Mouse (Mus musculus) cortical plate, adult 2 months (tissue): ENCODE results near the gene Inpp5f. TPM values are rescaled to one million over a fixed set of nuclear protein-coding genes. Genes with fewer than 3 reads are reported as not detected.
"Not testable (repeated sequence)": the region's sequence is repeated elsewhere in the genome, so short reads cannot be mapped to it uniquely, and the experiment has no call there.

Source experiments
- H3K27ac ChIP-seq: fragments of 200-500 bp; 2 replicates; pipeline ENCODE4 v1.5.1; 2012; ENCODE audit warnings: low read length, control low read depth, inconsistent platforms; ENCODE audit not compliant: insufficient read depth
- H3K4me1 ChIP-seq: fragments of 200-500 bp; 2 replicates; pipeline ENCODE4 v1.6.1; 2011; ENCODE audit warnings: low read length; ENCODE audit not compliant: control insufficient read depth, insufficient read depth
- H3K4me3 ChIP-seq: fragments of 200-500 bp; 2 replicates; pipeline ENCODE4 v1.5.1; 2011; ENCODE audit warnings: mild to moderate bottlenecking, low read length, control low read depth; ENCODE audit not compliant: insufficient read depth
- CTCF ChIP-seq: fragments of 200-500 bp; IDR thresholded peaks from 2 replicates; pipeline ENCODE4 v1.5.1; 2011; ENCODE audit warnings: mild to moderate bottlenecking, control low read depth, low read length; ENCODE audit not compliant: insufficient read depth; ENCODE audit errors: extremely low read depth
- POLR2A ChIP-seq: fragments of 200-500 bp; IDR thresholded peaks from 2 replicates; pipeline ENCODE4 v1.6.1; 2011; ENCODE audit warnings: mild to moderate bottlenecking, low read length, control low read depth; ENCODE audit not compliant: insufficient read depth; ENCODE audit errors: extremely low read depth
- polyA plus RNA-seq: library from polyadenylated mRNA; depleted of rRNA; stranded (reverse); fragments of >200 nt; gene quantifications from 2 replicates; pipeline ENCODE4 v1.2.3, GENCODE M21; 2012

The Inpp5f gene
- polyA plus RNA-seq, 1 experiment = 57.5 TPM

- H3K27ac ChIP-seq = no peak overlapping the region
- 0 out of 2 replicates have a peak, but pooled peaks cover 1% of the 10 kb centered on the region for H3K4me1 ChIP-seq
- TF ChIP-seq POLR2A (no peak), CTCF (peak; percentile 95)
- H3K4me3 ChIP-seq = peak overlapping the region; percentile 71
Measured at GRCm38 (mm10) chr7:128690070-128690469, 78.9 kb downstream of the Inpp5f start.

- Histone ChIP-seq H3K4me1 (0 out of 2 replicates have a peak, but pooled peaks cover 1% of the 10 kb centered on the region), H3K4me3 (peak overlapping the region; percentile 71), H3K27ac (peak overlapping the region; percentile 68; the same call in 1 of the 2 replicates)
- TF ChIP-seq CTCF = no peak
- TF ChIP-seq POLR2A = peak; percentile 78
Measured at GRCm38 (mm10) chr7:128690796-128691195, 79.7 kb downstream of the Inpp5f start.

GRCm38 (mm10) chr7:128692163-128692562 is 81.0 kb downstream of the Inpp5f start:
- Histone ChIP-seq H3K4me1 (0 out of 2 replicates have a peak, but pooled peaks cover 1% of the 10 kb centered on the region), H3K27ac (no peak overlapping the region), H3K4me3 (no peak overlapping the region)
- TF ChIP-seq CTCF = no peak
- TF ChIP-seq POLR2A = no peak

- H3K27ac ChIP-seq = no peak overlapping the region
- no peak overlapping the region for H3K4me3 ChIP-seq
- TF ChIP-seq CTCF (no peak), POLR2A (no peak)
- 0 out of 2 replicates have a peak, but pooled peaks cover 1% of the 10 kb centered on the region for H3K4me1 ChIP-seq
Measured at GRCm38 (mm10) chr7:128694848-128695247, 83.7 kb downstream of the Inpp5f start.

- not testable (repeated sequence) for H3K27ac ChIP-seq, H3K4me3 ChIP-seq, H3K4me1 ChIP-seq
Measured at GRCm38 (mm10) chr7:128699959-128700358, 88.8 kb downstream of the Inpp5f start.

- H3K4me1 ChIP-seq = no peaks in the 10 kb centered on the region
- H3K4me3 ChIP-seq = no peak overlapping the region
- TF ChIP-seq POLR2A (no peak), CTCF (peak; percentile 98)
Measured at GRCm38 (mm10) chr7:128705735-128706134, 94.6 kb downstream of the Inpp5f start.

GRCm38 (mm10) chr7:128717991-128718390 is 106.9 kb downstream of the Inpp5f start:
- TF ChIP-seq CTCF (no peak), POLR2A (no peak)
- Histone ChIP-seq H3K4me1 (no peaks in the 10 kb centered on the region), H3K4me3 (no peak overlapping the region), H3K27ac (no peak overlapping the region)

More at GRCm38 (mm10) chr7:128705735-128706134, 94.6 kb downstream of the Inpp5f start:
- no peak overlapping the region for H3K27ac ChIP-seq

GRCm38 (mm10) chr7:128724761-128725160 is 113.6 kb downstream of the Inpp5f start:
- Histone ChIP-seq H3K4me1 (0 out of 2 replicates have a peak, but pooled peaks cover 1% of the 10 kb centered on the region), H3K4me3 (no peak overlapping the region), H3K27ac (no peak overlapping the region)
- TF ChIP-seq CTCF (peak; percentile 64; the same call in 1 of the 2 replicates), POLR2A (no peak)

- no peak for TF ChIP-seq POLR2A
- no peak for TF ChIP-seq CTCF
- no peak overlapping the region for H3K27ac ChIP-seq
- H3K4me1 ChIP-seq = 0 out of 2 replicates have a peak, but pooled peaks cover 1% of the 10 kb centered on the region
- H3K4me3 ChIP-seq = no peak overlapping the region
Measured at GRCm38 (mm10) chr7:128725189-128725588, 114.1 kb downstream of the Inpp5f start.

GRCm38 (mm10) chr7:128726999-128727398 is 115.9 kb downstream of the Inpp5f start:
- TF ChIP-seq CTCF (no peak), POLR2A (no peak)
- Histone ChIP-seq H3K27ac (no peak overlapping the region), H3K4me3 (no peak overlapping the region), H3K4me1 (0 out of 2 replicates have a peak, but pooled peaks cover 1% of the 10 kb centered on the region)
